Mouse (Mus musculus) limb, embryonic 11.5 days (tissue): ENCODE results near the gene Mapk1ip1l. TPM values are rescaled to one million over a fixed set of nuclear protein-coding genes. Genes with fewer than 3 reads are reported as not detected.

ENCODE experiments used
- ATAC-seq: fragments of 200-750 bp; cut with Nextera tagmentation; 2 replicates; pipeline ENCODE4 v1.8.0; 2017; ENCODE audit warnings: low read depth; ENCODE audit not compliant: insufficient number of reproducible peaks, low FRiP score, low TSS enrichment
- DNase-seq: peaks from one replicate; pipeline ENCODE4 v3.0.0-alpha.2; 2015; ENCODE audit warnings: low spot score
- H3K27ac ChIP-seq: fragments of 300-500 bp; sonication (generic); replicated peaks from 2 replicates; pipeline ENCODE4 v1.5.1; 2014; ENCODE audit warnings: low read depth, mild to moderate bottlenecking, low read length
- H3K27me3 ChIP-seq: fragments of 300-500 bp; sonication (generic); 2 replicates; pipeline ENCODE4 v1.6.1; 2014; ENCODE audit warnings: mild to moderate bottlenecking, low read length, mixed read lengths; ENCODE audit not compliant: control insufficient read depth, insufficient read depth
- H3K36me3 ChIP-seq: fragments of 300-500 bp; sonication (generic); 2 replicates; pipeline ENCODE4 v1.6.1; 2014; ENCODE audit warnings: mild to moderate bottlenecking, low read length, moderate library complexity, mixed read lengths; ENCODE audit not compliant: control insufficient read depth, insufficient read depth
- H3K4me1 ChIP-seq: fragments of 300-500 bp; sonication (generic); 2 replicates; pipeline ENCODE4 v1.6.1; 2014; ENCODE audit warnings: low read length, mixed read lengths; ENCODE audit not compliant: control insufficient read depth, insufficient read depth
- H3K4me2 ChIP-seq: fragments of 300-500 bp; sonication (generic); 2 replicates; pipeline ENCODE4 v1.6.1; 2014; ENCODE audit warnings: low read depth, mild to moderate bottlenecking, moderate library complexity; ENCODE audit not compliant: severe bottlenecking
- H3K4me3 ChIP-seq: fragments of 300-500 bp; sonication (generic); 2 replicates; pipeline ENCODE4 v1.5.1; 2014; ENCODE audit warnings: low read depth, low read length
- H3K9ac ChIP-seq: fragments of 300-500 bp; sonication (generic); 2 replicates; pipeline ENCODE4 v1.6.1; 2014; ENCODE audit warnings: mild to moderate bottlenecking, low read length
- H3K9me3 ChIP-seq: fragments of 300-500 bp; sonication (generic); 2 replicates; pipeline ENCODE4 v1.6.1; 2016; ENCODE audit warnings: low read length; ENCODE audit not compliant: control insufficient read depth
- WGBS: fragments of 180-500 bp; shearing (Covaris S2); extraction: QIAGEN DNeasy Blood & Tissue Kit; methylation state at CpG from one replicate; pipeline ENCODE4 v1.1.7; 2014; 5-methylcytosine and 5-hydroxymethylcytosine counted together
- polyA plus RNA-seq: library from polyadenylated mRNA; unstranded; fragments of >200 nt; fragmentation: Nextera tagmentation; extraction: Ambion mirVana; gene quantifications from 2 replicates; pipeline ENCODE4 v1.2.1, GENCODE M21; 2014

Mapk1ip1l gene
- 127 and 136 TPM in 2 replicates for polyA plus RNA-seq

- Histone ChIP-seq H3K27me3 (no peaks in the 10 kb centered on the region), H3K27ac (peak within 1 kb of the TSS; percentile 94), H3K9ac (peak within 1 kb of the TSS; percentile 98), H3K4me2 (peak within 1 kb of the TSS; percentile 72), H3K4me3 (peak within 1 kb of the TSS; percentile 91), H3K36me3 (peaks cover under 1% of the 10 kb centered on the region; the same call in 1 of the 2 replicates), H3K4me1 (peaks cover 3% of the 10 kb centered on the region; the same call in 1 of the 2 replicates), H3K9me3 (no peaks in the 10 kb centered on the region)
- under 1% methylated on average over 34 of the region's 34 CpGs for WGBS
- DNase-seq (peak; percentile 98), ATAC-seq (peak; percentile 65)
Measured at GRCm38 (mm10) chr14:47297785-47298407, at the start of gene Mapk1ip1l. Gene Mapk1ip1l (plus strand): TSS chr14:47298266.

- no peak for DNase-seq
- H3K4me1 ChIP-seq: no peaks in the 10 kb centered on the region
- H3K9ac ChIP-seq: no peak overlapping the region
- no peak overlapping the region for H3K4me3 ChIP-seq
- H3K27ac ChIP-seq: no peak overlapping the region
- ATAC-seq: no peak
- no peaks in the 10 kb centered on the region for H3K9me3 ChIP-seq
- H3K36me3 ChIP-seq: peaks cover 26% of the 10 kb centered on the region
- 87% methylated on average over 6 of the region's 6 CpGs for WGBS
- H3K4me2 ChIP-seq: no peak overlapping the region
- H3K27me3 ChIP-seq: no peaks in the 10 kb centered on the region
Measured at GRCm38 (mm10) chr14:47249839-47250238, 48.2 kb upstream of the Mapk1ip1l start.

- ATAC-seq (no peak), DNase-seq (no peak)
- Histone ChIP-seq H3K9me3 (no peaks in the 10 kb centered on the region), H3K4me3 (no peak overlapping the region), H3K36me3 (peaks cover 22% of the 10 kb centered on the region), H3K4me2 (no peak overlapping the region), H3K27ac (no peak overlapping the region), H3K4me1 (no peaks in the 10 kb centered on the region), H3K27me3 (no peaks in the 10 kb centered on the region), H3K9ac (no peak overlapping the region)
- WGBS: 97% methylated on average over 3 of the region's 3 CpGs
Measured at GRCm38 (mm10) chr14:47264866-47265265, 33.2 kb upstream of the Mapk1ip1l start.

- Histone ChIP-seq H3K27ac (no peak overlapping the region), H3K27me3 (no peaks in the 10 kb centered on the region), H3K36me3 (peaks cover 24% of the 10 kb centered on the region), H3K9ac (no peak overlapping the region), H3K4me3 (no peak overlapping the region), H3K9me3 (no peaks in the 10 kb centered on the region), H3K4me1 (no peaks in the 10 kb centered on the region), H3K4me2 (no peak overlapping the region)
- DNase-seq (no peak), ATAC-seq (no peak)
- 93% methylated on average over 8 of the region's 8 CpGs for WGBS
Measured at GRCm38 (mm10) chr14:47265829-47266228, 32.2 kb upstream of the Mapk1ip1l start.

GRCm38 (mm10) chr14:47269056-47269455, 29.0 kb upstream of the Mapk1ip1l start:
- no peak overlapping the region for H3K9ac ChIP-seq
- no peak overlapping the region for H3K27ac ChIP-seq
- H3K36me3 ChIP-seq: peaks cover 22% of the 10 kb centered on the region
- DNase-seq (no peak), ATAC-seq (no peak)
- H3K4me2 ChIP-seq: no peak overlapping the region
- H3K4me1 ChIP-seq: no peaks in the 10 kb centered on the region
- WGBS: 92% methylated on average over 4 of the region's 4 CpGs
- no peaks in the 10 kb centered on the region for H3K9me3 ChIP-seq
- no peaks in the 10 kb centered on the region for H3K27me3 ChIP-seq
- no peak overlapping the region for H3K4me3 ChIP-seq

- ATAC-seq (no peak), DNase-seq (no peak)
- no peaks in the 10 kb centered on the region for H3K27me3 ChIP-seq
- H3K4me3 ChIP-seq: no peak overlapping the region
- H3K9ac ChIP-seq: no peak overlapping the region
- H3K27ac ChIP-seq: no peak overlapping the region
- H3K4me1 ChIP-seq: no peaks in the 10 kb centered on the region; the same call in 1 of the 2 replicates
- no peak overlapping the region for H3K4me2 ChIP-seq
- no peaks in the 10 kb centered on the region for H3K9me3 ChIP-seq
- 91% methylated on average over 2 of the region's 2 CpGs for WGBS
- peaks cover 22% of the 10 kb centered on the region for H3K36me3 ChIP-seq
Measured at GRCm38 (mm10) chr14:47269706-47270105, 28.4 kb upstream of the Mapk1ip1l start.

GRCm38 (mm10) chr14:47273751-47274150, 24.3 kb upstream of the Mapk1ip1l start:
- WGBS: 40% methylated on average over 3 of the region's 3 CpGs
- Histone ChIP-seq H3K27me3 (no peaks in the 10 kb centered on the region), H3K36me3 (peaks cover 6% of the 10 kb centered on the region; the same call in 1 of the 2 replicates), H3K27ac (no peak overlapping the region), H3K9ac (no peak overlapping the region), H3K4me2 (no peak overlapping the region), H3K4me3 (no peak overlapping the region), H3K9me3 (no peaks in the 10 kb centered on the region), H3K4me1 (peaks cover 3% of the 10 kb centered on the region; the same call in 1 of the 2 replicates)
- DNase-seq (no peak), ATAC-seq (no peak)

- Histone ChIP-seq H3K36me3 (0 out of 2 replicates have a peak, but pooled peaks cover 2% of the 10 kb centered on the region), H3K4me3 (peak overlapping the region; percentile 88), H3K4me1 (peaks cover 3% of the 10 kb centered on the region; the same call in 1 of the 2 replicates), H3K27me3 (no peaks in the 10 kb centered on the region), H3K4me2 (peak overlapping the region; percentile 70), H3K9ac (peak overlapping the region; percentile 43; the same call in 1 of the 2 replicates), H3K27ac (no peak overlapping the region), H3K9me3 (no peaks in the 10 kb centered on the region)
- 28% methylated on average over 3 of the region's 3 CpGs for WGBS
- DNase-seq (peak; percentile 32), ATAC-seq (no peak)
Measured at GRCm38 (mm10) chr14:47275417-47275816, 22.6 kb upstream of the Mapk1ip1l start.
